Mouse (Mus musculus): ENCODE data around the gene Gucy1a1.

DNA sequence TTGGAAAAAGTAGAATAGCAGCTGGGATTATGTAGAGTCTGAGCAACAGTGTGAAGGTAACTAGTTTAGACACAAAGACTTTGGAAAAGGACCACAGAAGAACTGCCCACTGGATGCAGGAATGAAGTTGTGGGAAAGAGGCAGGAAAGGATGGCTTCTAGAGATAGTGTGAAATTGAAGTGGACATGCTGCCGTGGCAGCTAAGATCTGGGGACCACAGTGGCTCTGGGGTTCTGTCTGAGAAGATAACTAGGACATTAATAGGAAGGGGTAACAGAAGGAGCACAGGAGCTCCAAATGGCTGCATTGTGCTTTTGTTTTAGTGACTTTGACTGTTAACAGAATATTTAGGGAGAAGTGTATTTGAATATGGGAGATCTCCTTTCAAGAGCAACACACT is 16.3 kb downstream of the Gucy1a1 start:
- no peak for TF ChIP-seq CTCF (IDR thresholded peaks at IDR 0.05; ENCODE audit: low read depth)
- TF ChIP-seq EP300 (IDR thresholded peaks at IDR 0.05; ENCODE audit: low read depth): no peak

All from heart, postnatal 0 days (tissue).